Mouse (Mus musculus) cerebellum, postnatal 36 days (tissue): ENCODE measurements around the gene Tdp2.

Source experiments
- DNase-seq, 2 experiments: peaks; one replicate each; pipeline ENCODE4 v3.0.0; 2021 to 2022; ENCODE audit warnings: mixed read lengths in 2 of 2

Tdp2 gene

DNA sequence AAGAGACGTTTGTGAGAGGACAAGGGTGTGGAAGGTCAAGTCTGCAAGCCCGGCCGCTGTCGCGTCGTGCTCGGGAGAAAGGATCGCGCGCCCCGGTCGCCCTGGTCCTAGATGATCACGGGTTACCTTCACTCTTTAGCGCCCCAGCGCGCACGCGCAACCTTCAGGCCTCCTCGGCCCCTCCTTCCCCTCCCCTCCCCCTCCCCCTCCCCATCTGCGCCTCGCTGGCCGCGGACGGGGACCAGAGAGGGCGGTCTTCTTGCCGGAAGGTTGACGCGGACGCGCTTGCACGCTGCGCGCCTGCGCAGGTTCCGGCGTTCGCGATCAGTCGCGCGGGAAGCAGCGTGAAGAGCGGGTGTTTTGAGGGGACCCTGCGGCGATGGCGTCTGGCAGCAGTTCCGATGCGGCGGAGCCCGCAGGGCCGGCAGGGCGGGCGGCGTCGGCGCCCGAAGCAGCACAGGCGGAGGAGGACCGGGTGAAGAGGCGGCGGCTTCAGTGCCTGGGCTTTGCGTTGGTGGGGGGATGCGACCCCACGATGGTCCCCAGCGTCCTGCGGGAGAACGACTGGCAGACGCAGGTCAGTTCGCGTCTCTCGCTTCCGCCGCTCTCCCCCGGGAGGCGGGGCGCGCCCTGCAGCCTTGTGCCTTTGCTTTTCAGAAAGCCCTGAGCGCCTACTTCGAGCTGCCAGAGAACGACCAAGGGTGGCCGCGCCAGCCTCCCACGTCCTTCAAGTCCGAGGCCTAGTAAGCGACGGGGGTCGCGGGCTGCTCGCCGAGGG is at the start of gene Tdp2, which contains the start of gene Acot13:
Tdp2 (plus strand) TSS at position 327 of the 778 bp plus-strand sequence.
Acot13 (minus strand) TSS at position 188 of the 778 bp plus-strand sequence.
- peak; percentile 93 to 95 for DNase-seq

GRCm38 (mm10) chr13:24781916-24782315 is 49.6 kb upstream of the Tdp2 start:
- DNase-seq = no peak

GRCm38 (mm10) chr13:24786014-24786490 is 45.4 kb upstream of the Tdp2 start:
- peak; percentile 61 to 64 for DNase-seq

DNA sequence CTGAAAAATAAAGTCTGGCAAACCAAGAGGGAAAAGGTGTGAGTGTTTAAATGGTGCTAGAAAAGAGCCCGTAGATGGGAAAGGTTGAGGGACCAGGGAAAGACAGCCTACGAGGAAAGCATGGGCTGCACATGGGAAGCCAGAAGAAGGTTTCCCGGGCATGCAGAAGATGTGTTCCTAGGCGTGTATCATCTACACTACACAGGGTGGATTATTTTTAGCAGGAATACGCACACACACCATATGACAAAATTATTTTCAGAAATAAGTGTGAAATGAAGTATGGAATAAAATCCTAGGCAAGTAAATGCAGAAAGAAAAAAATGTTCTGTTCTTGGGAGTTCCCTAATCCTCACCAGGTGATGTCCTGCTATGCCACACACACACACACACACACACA is 44.0 kb upstream of the Tdp2 start:
- DNase-seq = no peak

GRCm38 (mm10) chr13:24791349-24791748 is 40.1 kb upstream of the Tdp2 start:
- DNase-seq = no peak

GRCm38 (mm10) chr13:24792411-24793045 is 39.0 kb upstream of the Tdp2 start:
- no peak for DNase-seq

DNA sequence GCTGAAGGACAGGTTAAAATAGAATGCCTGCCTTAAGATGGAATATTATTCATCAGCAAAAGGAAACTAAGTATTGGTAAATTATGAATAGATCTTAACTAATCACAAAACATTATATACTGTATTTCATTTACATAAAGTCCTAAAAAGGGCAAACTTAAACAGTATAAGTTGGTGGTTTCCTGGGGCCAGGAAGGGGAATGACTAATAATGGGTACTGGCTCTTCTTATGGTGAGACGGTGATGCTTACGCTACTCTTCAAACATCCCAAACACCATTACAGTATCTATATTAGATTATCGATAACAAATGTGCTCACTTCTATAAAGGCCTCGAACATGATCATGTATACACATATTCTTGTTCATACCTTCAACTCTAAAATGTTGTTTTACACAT is 32.8 kb upstream of the Tdp2 start:
- no peak for DNase-seq

DNA sequence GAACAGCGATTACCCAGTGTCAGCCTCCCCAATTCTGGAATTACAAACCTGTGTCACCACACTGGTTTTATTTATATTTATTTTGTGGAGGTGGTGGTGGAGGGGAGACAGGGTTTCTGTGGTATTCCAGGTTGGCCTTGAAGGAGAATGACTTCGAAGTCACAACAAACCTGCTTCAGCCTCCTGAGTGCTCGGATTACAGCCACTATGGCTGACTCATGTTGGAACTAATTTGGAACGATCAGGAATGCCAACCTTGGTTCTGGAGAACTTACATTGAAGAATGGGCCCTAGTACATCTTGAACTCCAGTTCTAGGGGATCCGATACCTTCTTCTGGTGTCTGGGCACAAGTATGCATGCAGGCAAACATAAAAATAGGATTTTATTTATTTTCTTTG is 32.1 kb upstream of the Tdp2 start:
- DNase-seq = peak in 1 of 2 experiments; percentile 17

DNA sequence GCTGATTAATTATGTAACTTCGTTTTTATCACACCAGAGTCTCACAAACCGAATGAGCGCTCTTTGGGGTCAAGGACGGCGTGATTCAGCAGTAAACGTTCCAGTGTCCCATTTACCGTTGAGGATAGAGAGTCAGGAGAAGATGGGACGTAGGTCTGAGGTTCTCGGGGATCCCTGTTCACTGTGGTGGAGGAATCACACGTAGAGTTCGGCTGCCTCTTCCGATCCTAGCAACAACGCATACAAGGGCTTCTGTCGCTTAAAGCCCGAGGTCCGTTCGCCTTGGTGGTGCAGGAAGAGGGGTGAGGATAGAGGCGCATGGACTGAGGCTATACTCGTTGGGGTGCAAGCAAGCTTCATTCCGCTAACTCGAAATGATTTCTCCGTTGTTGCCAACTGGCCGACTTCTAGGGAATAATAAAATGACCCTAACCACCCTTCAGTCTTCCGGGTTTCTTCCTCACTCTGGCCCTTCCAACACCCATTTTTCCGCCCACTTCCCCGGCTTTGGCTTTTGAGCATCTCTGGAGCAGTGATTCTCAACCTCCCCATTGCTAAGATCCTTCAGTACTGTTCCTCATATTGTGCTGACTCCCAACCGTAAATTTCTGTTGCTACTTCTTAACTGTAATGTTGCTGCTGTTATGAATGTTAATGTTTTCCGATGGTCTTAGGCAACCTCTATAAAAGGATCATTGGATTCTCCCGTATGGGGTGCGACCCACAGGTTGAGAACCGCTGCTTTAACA is 31.4 kb upstream of the Tdp2 start:
- DNase-seq = peak; percentile 39 to 59

GRCm38 (mm10) chr13:24800674-24801307 is 30.7 kb upstream of the Tdp2 start:
- peak; percentile 92 to 95 for DNase-seq

- DNase-seq = peak; percentile 42 to 57
Measured at GRCm38 (mm10) chr13:24801308-24801921, 30.1 kb upstream of the Tdp2 start, which contains the start of gene BC005537. BC005537 (plus strand) TSS chr13:24801657.

DNA sequence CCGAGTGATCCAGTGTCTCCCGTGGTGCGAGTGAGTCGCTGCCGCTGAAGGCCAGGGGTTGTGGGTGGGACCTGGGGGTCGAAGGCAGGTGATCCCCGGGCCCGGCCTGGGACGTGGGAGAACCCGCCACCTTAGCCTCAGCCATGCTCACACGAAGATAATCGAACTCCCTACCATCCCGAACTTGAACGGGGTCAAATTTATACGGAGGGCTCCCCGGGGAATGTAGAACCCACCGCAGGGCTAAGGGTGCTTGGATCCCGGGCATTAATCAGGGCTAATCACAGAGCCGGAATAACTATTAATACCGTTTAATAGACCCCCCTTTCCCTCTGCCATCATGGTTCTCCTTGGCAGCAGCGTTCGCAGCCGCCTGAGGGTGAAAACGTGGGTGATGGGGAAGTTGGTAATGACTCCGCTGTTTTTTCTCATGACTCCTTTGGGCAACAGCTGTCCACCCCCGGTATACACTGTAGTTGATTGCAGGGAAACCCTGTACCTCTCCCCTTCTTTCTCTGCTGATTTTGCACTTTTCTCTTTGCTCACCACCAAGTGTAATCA is 29.3 kb upstream of the Tdp2 start:
- DNase-seq = peak; percentile 17 to 28

GRCm38 (mm10) chr13:24803196-24803595 is 28.3 kb upstream of the Tdp2 start:
- no peak for DNase-seq

GRCm38 (mm10) chr13:24806079-24806478 is 25.4 kb upstream of the Tdp2 start:
- no peak for DNase-seq

DNA sequence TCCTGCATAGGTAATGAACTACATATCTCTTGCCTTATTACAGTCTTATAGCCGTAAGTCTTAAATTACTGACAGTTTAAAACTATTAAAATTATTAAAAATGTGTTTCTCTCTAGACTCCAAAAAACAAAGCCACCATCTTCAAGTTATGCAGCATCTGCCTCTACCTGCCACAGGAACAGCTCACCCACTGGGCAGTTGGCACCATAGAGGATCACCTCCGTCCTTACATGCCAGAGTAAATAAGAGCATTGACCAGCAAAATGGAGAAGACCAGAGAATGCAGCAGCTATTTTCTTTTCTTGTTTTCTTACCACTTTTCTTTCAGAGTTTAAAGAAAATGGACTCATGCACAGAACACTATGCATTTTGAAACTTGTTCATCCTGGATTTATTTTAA is 19.0 kb upstream of the Tdp2 start:
- peak in 1 of 2 experiments; percentile 23 for DNase-seq

GRCm38 (mm10) chr13:24814616-24815015 is 16.9 kb upstream of the Tdp2 start:
- DNase-seq = no peak

DNA sequence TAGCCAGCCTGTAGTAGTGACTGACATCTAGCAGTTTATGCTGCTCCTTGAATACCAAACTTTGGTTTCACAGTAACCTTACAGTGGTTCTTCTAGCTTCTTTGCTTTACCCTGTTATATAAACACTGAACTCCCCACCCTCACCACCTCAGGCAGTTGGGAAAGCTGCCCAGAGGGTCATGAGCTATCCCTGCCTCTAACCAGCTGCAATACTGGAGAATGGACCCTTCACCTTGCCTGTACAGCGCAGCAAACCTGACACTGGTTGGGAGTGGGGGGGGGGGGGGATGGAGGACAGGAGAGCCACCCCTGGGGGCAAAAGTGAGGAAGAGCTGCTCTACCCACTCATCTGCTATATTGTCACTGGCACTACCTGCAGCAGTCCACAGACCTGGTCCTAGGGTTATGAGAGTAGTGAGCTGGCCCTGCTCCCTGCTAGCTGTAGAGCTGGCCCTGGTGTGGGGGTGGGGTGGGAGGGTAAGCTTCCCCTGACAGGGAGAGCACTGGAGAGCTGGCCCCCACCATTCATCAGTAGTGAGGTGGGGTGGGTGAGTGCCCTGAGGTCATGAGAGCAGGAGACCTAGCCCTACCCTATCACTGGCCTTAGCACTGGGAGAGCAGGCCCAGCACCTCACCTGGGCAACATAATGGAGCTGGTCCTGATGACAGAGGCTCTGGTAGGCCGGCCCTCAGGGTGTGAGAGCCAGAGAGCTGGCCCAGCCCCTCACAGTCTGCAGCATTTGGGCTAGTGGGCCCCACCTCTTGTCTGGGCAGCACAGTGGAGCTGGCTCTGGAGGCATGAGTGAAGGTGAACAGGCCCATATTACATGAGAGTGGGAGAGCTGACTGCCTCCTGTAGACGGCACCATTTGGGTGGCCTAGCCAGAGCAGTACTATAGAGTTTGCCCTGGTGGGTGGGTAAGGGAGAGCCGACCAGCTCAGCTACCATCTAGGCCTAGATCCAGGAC is 15.1 kb upstream of the Tdp2 start:
- DNase-seq = no peak

DNA sequence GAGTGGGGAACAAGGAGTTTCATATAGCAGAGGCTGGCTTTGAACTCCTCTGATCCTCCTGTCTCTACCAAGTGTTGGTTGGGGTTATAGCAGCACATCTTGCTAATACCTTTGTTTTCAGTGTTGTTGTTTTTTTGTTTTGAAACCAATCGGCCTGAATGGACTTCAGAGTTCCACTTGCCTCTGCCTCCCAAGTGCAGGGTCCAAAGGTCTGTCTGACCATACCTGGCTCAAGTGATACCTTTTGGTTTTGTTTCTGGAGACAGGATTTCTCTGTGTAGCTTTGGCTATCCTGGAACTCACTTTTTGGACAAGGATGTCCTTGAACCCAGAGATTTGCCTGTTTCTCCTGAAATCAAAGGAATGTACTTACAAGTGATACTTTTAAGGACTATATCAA is 11.5 kb upstream of the Tdp2 start:
- DNase-seq = no peak

DNA sequence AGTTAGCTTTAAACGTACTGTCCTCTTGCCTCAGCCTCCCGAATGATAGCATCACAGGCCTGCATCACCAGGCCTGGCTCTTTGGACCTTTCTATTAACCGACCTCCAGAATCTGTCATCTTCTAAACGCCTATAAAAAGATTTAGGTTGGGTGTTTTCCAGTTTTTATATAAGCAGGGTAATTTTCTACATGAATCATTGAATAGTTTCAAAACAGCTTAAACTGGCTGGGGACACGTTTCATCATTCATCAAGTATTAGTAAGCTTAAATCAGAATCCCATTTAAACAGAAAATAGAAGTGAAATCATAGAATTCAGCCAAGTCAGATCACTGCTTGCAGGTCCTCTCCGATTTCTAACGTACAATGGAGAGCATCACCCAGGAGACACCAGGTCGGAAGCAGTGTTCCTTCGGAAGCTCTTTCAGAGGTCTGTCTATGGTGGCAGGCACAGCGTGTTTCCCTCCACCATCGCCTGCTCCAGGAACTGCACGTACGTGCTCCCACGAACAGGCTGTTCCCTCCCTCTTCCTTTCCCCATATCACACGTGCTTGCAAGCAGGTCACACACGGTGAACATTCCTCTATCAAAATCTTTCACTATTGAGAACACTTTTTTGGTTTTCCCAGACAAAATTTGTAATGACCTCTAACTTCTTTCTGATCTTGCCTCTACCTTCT is 8.7 kb upstream of the Tdp2 start:
- DNase-seq = no peak

GRCm38 (mm10) chr13:24824647-24825046 is 6.8 kb upstream of the Tdp2 start:
- no peak for DNase-seq
